ENCODE assay signal across 9 mouse cellular contexts in genomic region chr2:92277787-92278186, GRCm38 (mm10).
"Had no signal": no experiment of that assay in that cellular context is flagged by ENCODE, and none has a peak within 500 bp of the region (broad histone marks: within the 10 kb centered on the region; RNA-seq: fewer than 3 reads in every experiment).

No protein-coding gene starts in this region.

- H3K4me3 ChIP-seq: limb, embryonic 15.5 days; midbrain, embryonic 12.5 days had no signal

- H3K36me3 ChIP-seq: limb, embryonic 15.5 days; midbrain, embryonic 12.5 days had no signal

- H3K4me1 ChIP-seq: limb, embryonic 15.5 days had no signal

- H3K9me3 ChIP-seq: limb, embryonic 15.5 days; midbrain, embryonic 12.5 days had no signal

- H3K27me3 ChIP-seq: limb, embryonic 15.5 days; midbrain, embryonic 12.5 days had no signal

- H3K27ac ChIP-seq: limb, embryonic 15.5 days; liver, embryonic 14.5 days; midbrain, embryonic 12.5 days had no signal

- H3K9ac ChIP-seq: limb, embryonic 15.5 days; liver, embryonic 14.5 days; midbrain, embryonic 12.5 days had no signal

- DNase-seq: kidney, postnatal 10 days; kidney, postnatal 4 days; lung, adult 18-20 months; right cerebral cortex, adult 18-20 months; right cerebral cortex, postnatal 25 days; thymus, postnatal 4 days had no signal

- H3K4me2 ChIP-seq: limb, embryonic 15.5 days; midbrain, embryonic 12.5 days had no signal
